Mouse (Mus musculus) midbrain, embryonic 14.5 days (tissue): ENCODE measurements around the gene Rabep2. TPM values are rescaled to one million over a fixed set of nuclear protein-coding genes. Genes with fewer than 3 reads are reported as not detected.

ENCODE experiments used
- ATAC-seq: fragments of 200-750 bp; cut with Nextera tagmentation; 2 replicates; pipeline ENCODE4 v1.8.0; 2017; ENCODE audit warnings: moderate number of reproducible peaks, moderate library complexity; ENCODE audit not compliant: low FRiP score, low TSS enrichment
- DNase-seq: peaks from one replicate; pipeline ENCODE4 v3.0.0-alpha.2; 2015
- H3K27ac ChIP-seq: fragments of 300-500 bp; sonication (generic); replicated peaks from 2 replicates; pipeline ENCODE4 v1.5.1; 2014; ENCODE audit warnings: mild to moderate bottlenecking, low read depth, low read length, moderate library complexity
- H3K27me3 ChIP-seq: fragments of 300-500 bp; sonication (generic); 2 replicates; pipeline ENCODE4 v1.6.1; 2014; ENCODE audit warnings: low read length, control low read depth, mixed read lengths; ENCODE audit not compliant: control insufficient read depth, insufficient read depth
- H3K36me3 ChIP-seq: fragments of 300-500 bp; sonication (generic); 2 replicates; pipeline ENCODE4 v1.6.1; 2014; ENCODE audit warnings: low read length, control low read depth; ENCODE audit not compliant: control insufficient read depth, insufficient read depth
- H3K4me1 ChIP-seq: fragments of 300-500 bp; sonication (generic); 2 replicates; pipeline ENCODE4 v1.6.1; 2014; ENCODE audit warnings: mild to moderate bottlenecking, antibody characterized with exemption, low read length, control low read depth; ENCODE audit not compliant: control insufficient read depth, insufficient read depth
- H3K4me2 ChIP-seq: fragments of 300-500 bp; sonication (generic); 2 replicates; pipeline ENCODE4 v1.6.1; 2014; ENCODE audit warnings: mild to moderate bottlenecking, low read length, moderate library complexity
- H3K4me3 ChIP-seq: fragments of 300-500 bp; sonication (generic); replicated peaks from 2 replicates; pipeline ENCODE4 v1.5.1; 2014; ENCODE audit warnings: low read depth, low read length
- H3K9ac ChIP-seq: fragments of 300-500 bp; sonication (generic); replicated peaks from 2 replicates; pipeline ENCODE4 v1.6.1; 2014; ENCODE audit warnings: mild to moderate bottlenecking, low read length, moderate library complexity
- H3K9me3 ChIP-seq: fragments of 300-500 bp; sonication (generic); 2 replicates; pipeline ENCODE4 v1.6.1; 2016; ENCODE audit warnings: low read length, control low read depth, mixed read lengths; ENCODE audit not compliant: control insufficient read depth
- WGBS: fragments of 180-500 bp; shearing (Covaris S2); extraction: QIAGEN DNeasy Blood & Tissue Kit; methylation state at CpG from one replicate; pipeline ENCODE4 v1.1.7; 2014; 5-methylcytosine and 5-hydroxymethylcytosine counted together
- polyA plus RNA-seq: library from polyadenylated mRNA; unstranded; fragments of >200 nt; fragmentation: Nextera tagmentation; extraction: Ambion mirVana; gene quantifications from 2 replicates; pipeline ENCODE4 v1.2.1, GENCODE M21; 2014

Gene Rabep2
- polyA plus RNA-seq, 1 experiment from 2014 or later: 22.1 TPM

- Histone ChIP-seq H3K4me3 (no peak overlapping the region), H3K36me3 (no peaks in the 10 kb centered on the region), H3K4me2 (no peak overlapping the region), H3K27me3 (no peaks in the 10 kb centered on the region), H3K9me3 (no peaks in the 10 kb centered on the region), H3K27ac (no peak overlapping the region), H3K4me1 (peaks cover 8% of the 10 kb centered on the region), H3K9ac (no peak overlapping the region)
- ATAC-seq (no peak), DNase-seq (no peak)
- 87% methylated on average over 6 of the region's 6 CpGs for WGBS
Observed at GRCm38 (mm10) chr7:126424161-126424560, 4.4 kb upstream of the Rabep2 start.

- Histone ChIP-seq H3K4me2 (no peak overlapping the region), H3K4me3 (no peak overlapping the region), H3K4me1 (peaks cover 14% of the 10 kb centered on the region), H3K9ac (no peak overlapping the region; the same call in 1 of the 2 replicates), H3K27ac (no peak overlapping the region), H3K27me3 (no peaks in the 10 kb centered on the region), H3K9me3 (no peaks in the 10 kb centered on the region), H3K36me3 (no peaks in the 10 kb centered on the region)
- ATAC-seq (no peak), DNase-seq (no peak)
- WGBS: 68% methylated on average over 12 of the region's 13 CpGs
Observed at GRCm38 (mm10) chr7:126427323-126427860, 1.2 kb upstream of the Rabep2 start.

DNA sequence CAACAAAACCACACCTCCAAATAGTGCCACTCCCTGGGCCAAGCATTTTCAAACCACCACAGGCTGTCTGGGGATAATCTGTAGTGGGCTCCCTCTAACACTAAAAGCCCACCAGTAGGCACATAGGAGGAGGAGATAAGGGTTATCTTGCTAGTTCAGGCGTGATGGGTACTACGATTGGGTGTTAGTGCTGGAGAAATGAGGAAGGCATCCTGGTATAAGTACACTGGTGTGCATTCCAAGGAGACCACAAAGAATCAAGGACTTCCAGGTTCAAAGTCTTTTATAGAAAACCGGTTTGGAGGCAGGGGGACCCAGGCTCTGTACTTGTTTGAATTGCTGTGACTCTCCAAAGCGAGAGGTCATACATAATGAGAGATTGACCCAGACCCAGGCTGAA, 405 bp upstream of the Rabep2 start:
- DNase-seq: no peak

DNA sequence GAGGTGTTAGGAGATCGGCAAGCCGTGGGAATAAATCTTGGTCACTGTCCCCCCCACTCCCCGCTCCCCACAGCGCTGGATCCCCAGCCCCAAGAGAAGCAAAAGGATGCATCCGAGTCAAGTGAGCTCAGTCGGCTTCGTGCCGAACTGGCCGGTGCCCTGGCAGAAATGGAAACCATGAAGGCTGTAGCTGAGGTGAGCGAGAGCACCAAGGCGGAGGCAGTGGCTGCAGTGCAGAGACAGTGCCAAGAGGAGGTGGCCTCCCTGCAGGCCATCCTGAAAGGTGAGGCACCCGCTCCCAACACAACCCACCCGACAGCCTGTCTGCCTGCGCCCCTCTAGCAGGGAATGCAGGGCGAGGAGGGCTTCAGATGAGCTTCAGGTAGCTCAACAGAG, 942 bp downstream of the Rabep2 start:
- Histone ChIP-seq H3K27me3 (no peaks in the 10 kb centered on the region), H3K9me3 (no peaks in the 10 kb centered on the region), H3K4me2 (peak overlapping the region; percentile 89), H3K9ac (peak overlapping the region; percentile 89), H3K4me3 (peak overlapping the region; percentile 71), H3K27ac (peak overlapping the region; percentile 91; the same call in 1 of the 2 replicates), H3K4me1 (peaks cover 14% of the 10 kb centered on the region), H3K36me3 (peaks cover 13% of the 10 kb centered on the region)
- ATAC-seq (no peak), DNase-seq (no peak)
- 29% methylated on average over 15 of the region's 15 CpGs for WGBS

More for the DNA sequence above, 405 bp upstream of the Rabep2 start:
- H3K27me3 ChIP-seq: no peaks in the 10 kb centered on the region
- peak overlapping the region; percentile 89 for H3K9ac ChIP-seq
- H3K9me3 ChIP-seq: no peaks in the 10 kb centered on the region
- 12% methylated on average over 4 of the region's 4 CpGs for WGBS
- peak overlapping the region; percentile 89 for H3K4me2 ChIP-seq
- peaks cover 4% of the 10 kb centered on the region; the same call in 1 of the 2 replicates for H3K36me3 ChIP-seq
- H3K4me1 ChIP-seq: peaks cover 14% of the 10 kb centered on the region
- peak overlapping the region; percentile 71 for H3K4me3 ChIP-seq
- H3K27ac ChIP-seq: peak overlapping the region; percentile 91
- ATAC-seq: no peak

GRCm38 (mm10) chr7:126430167-126430566, 1.6 kb downstream of the Rabep2 start:
- no peak for DNase-seq
- Histone ChIP-seq H3K36me3 (peaks cover 19% of the 10 kb centered on the region), H3K9me3 (no peaks in the 10 kb centered on the region), H3K4me3 (no peak overlapping the region), H3K27me3 (no peaks in the 10 kb centered on the region), H3K27ac (no peak overlapping the region), H3K4me1 (peaks cover 14% of the 10 kb centered on the region), H3K4me2 (no peak overlapping the region), H3K9ac (no peak overlapping the region)
- ATAC-seq: no peak

GRCm38 (mm10) chr7:126434726-126435125, 6.2 kb downstream of the Rabep2 start:
- DNase-seq (no peak), ATAC-seq (no peak)
- Histone ChIP-seq H3K4me3 (no peak overlapping the region), H3K4me1 (peaks cover under 1% of the 10 kb centered on the region; the same call in 1 of the 2 replicates), H3K9ac (no peak overlapping the region), H3K27me3 (no peaks in the 10 kb centered on the region), H3K9me3 (no peaks in the 10 kb centered on the region), H3K36me3 (peaks cover 19% of the 10 kb centered on the region), H3K27ac (no peak overlapping the region), H3K4me2 (no peak overlapping the region)
- WGBS: 92% methylated on average over 7 of the region's 7 CpGs

- ATAC-seq: no peak
- 88% methylated on average over 3 of the region's 3 CpGs for WGBS
- Histone ChIP-seq H3K4me1 (no peaks in the 10 kb centered on the region), H3K27ac (no peak overlapping the region), H3K9ac (no peak overlapping the region), H3K4me2 (no peak overlapping the region), H3K36me3 (peaks cover 19% of the 10 kb centered on the region), H3K4me3 (no peak overlapping the region), H3K9me3 (no peaks in the 10 kb centered on the region), H3K27me3 (no peaks in the 10 kb centered on the region)
- DNase-seq: no peak
Observed at GRCm38 (mm10) chr7:126435801-126436200, 7.2 kb downstream of the Rabep2 start.

GRCm38 (mm10) chr7:126436851-126437250, 8.3 kb downstream of the Rabep2 start:
- DNase-seq (peak; percentile 79), ATAC-seq (no peak)
- Histone ChIP-seq H3K9ac (no peak overlapping the region), H3K27ac (no peak overlapping the region), H3K27me3 (no peaks in the 10 kb centered on the region), H3K36me3 (peaks cover 27% of the 10 kb centered on the region), H3K9me3 (no peaks in the 10 kb centered on the region), H3K4me3 (no peak overlapping the region), H3K4me2 (no peak overlapping the region), H3K4me1 (no peaks in the 10 kb centered on the region)
- WGBS: 22% methylated on average over 8 of the region's 8 CpGs

DNA sequence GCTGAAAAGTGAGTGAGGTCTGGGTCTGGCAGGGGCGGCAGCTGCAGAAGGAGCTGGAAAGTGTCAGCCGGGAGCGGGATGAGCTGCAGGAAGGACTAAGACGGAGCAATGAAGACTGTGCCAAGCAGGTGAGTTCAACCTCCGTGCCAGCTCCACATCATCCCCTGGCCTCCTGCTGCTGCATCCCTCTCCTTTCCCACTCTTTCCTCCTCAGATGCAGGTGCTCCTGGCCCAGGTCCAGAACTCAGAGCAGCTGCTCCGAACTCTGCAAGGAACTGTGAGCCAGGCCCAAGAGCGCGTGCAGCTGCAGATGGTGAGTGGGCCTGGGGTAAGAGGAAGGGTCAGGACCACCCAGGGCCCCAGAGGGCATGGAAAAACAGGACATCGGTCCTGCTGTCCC, 11.6 kb downstream of the Rabep2 start:
- 88% methylated on average over 9 of the region's 9 CpGs for WGBS
- peaks cover 27% of the 10 kb centered on the region for H3K36me3 ChIP-seq
- no peak overlapping the region for H3K4me3 ChIP-seq
- DNase-seq: no peak
- H3K9ac ChIP-seq: no peak overlapping the region
- no peak overlapping the region for H3K27ac ChIP-seq
- no peaks in the 10 kb centered on the region for H3K4me1 ChIP-seq
- ATAC-seq: no peak
- no peaks in the 10 kb centered on the region for H3K9me3 ChIP-seq
- no peaks in the 10 kb centered on the region for H3K27me3 ChIP-seq
- no peak overlapping the region for H3K4me2 ChIP-seq
